Mouse (Mus musculus) liver, adult 2 months (tissue): ENCODE measurements around the gene Spag17. TPM values are rescaled to one million over a fixed set of nuclear protein-coding genes. Genes with fewer than 3 reads are reported as not detected.
A peak's percentile ranks its signal among the peaks of the same experiment; 100 is the strongest.

Experiments used
- DNase-seq: peaks from one replicate; pipeline ENCODE4 v3.0.0-alpha.2; 2011; ENCODE audit warnings: low read depth, low spot score; ENCODE audit errors: extremely low read depth
- H3K27ac ChIP-seq: fragments of 200-500 bp; replicated peaks from 2 replicates; pipeline ENCODE4 v1.5.1; 2012; ENCODE audit warnings: low read depth, mild to moderate bottlenecking, control low read depth, inconsistent platforms, low read length; ENCODE audit not compliant: insufficient read depth
- H3K27me3 ChIP-seq: fragments of 200-500 bp; 2 replicates; pipeline ENCODE4 v1.6.1; 2012; ENCODE audit warnings: mild to moderate bottlenecking, moderate library complexity, low read length, inconsistent platforms; ENCODE audit not compliant: control insufficient read depth, insufficient read depth
- H3K36me3 ChIP-seq: fragments of 200-500 bp; 2 replicates; pipeline ENCODE4 v1.6.1; 2012; ENCODE audit warnings: low read length, inconsistent platforms; ENCODE audit not compliant: control insufficient read depth, insufficient read depth
- H3K4me1 ChIP-seq: fragments of 200-500 bp; 2 replicates; pipeline ENCODE4 v1.6.1; 2011; ENCODE audit warnings: low read length; ENCODE audit not compliant: control insufficient read depth, insufficient read depth
- H3K4me3 ChIP-seq: fragments of 200-500 bp; 2 replicates; pipeline ENCODE4 v1.5.1; 2011; ENCODE audit warnings: low read depth, mild to moderate bottlenecking, control low read depth, low read length, moderate library complexity; ENCODE audit not compliant: insufficient read depth
- H3K79me2 ChIP-seq: fragments of 200-500 bp; 2 replicates; pipeline ENCODE4 v1.6.1; 2012; ENCODE audit warnings: inconsistent platforms, mild to moderate bottlenecking, low read length, moderate library complexity; ENCODE audit not compliant: control insufficient read depth, insufficient read depth
- H3K9ac ChIP-seq: fragments of 200-500 bp; 2 replicates; pipeline ENCODE4 v1.6.1; 2012; ENCODE audit warnings: low read depth, mild to moderate bottlenecking, control low read depth, inconsistent platforms, low read length
- CTCF ChIP-seq: fragments of 200-500 bp; IDR thresholded peaks from 2 replicates; pipeline ENCODE4 v1.5.1; 2011; ENCODE audit warnings: low read depth, low read length, control low read depth
- POLR2A ChIP-seq: fragments of 200-500 bp; IDR thresholded peaks from 2 replicates; pipeline ENCODE4 v1.6.1; 2011; ENCODE audit warnings: low read length, control low read depth; ENCODE audit not compliant: insufficient read depth; ENCODE audit errors: extremely low read depth
- WGBS: fragments of 180-500 bp; shearing (Covaris S2); methylation state at CpG from one replicate; pipeline ENCODE4 v1.1.7; 2018; 5-methylcytosine and 5-hydroxymethylcytosine counted together
- polyA plus RNA-seq: library from polyadenylated mRNA; depleted of rRNA; stranded (reverse); fragments of >200 nt; gene quantifications from 2 replicates; pipeline ENCODE4 v1.2.3, GENCODE M21; 2012; rRNA removed
- total RNA-seq: library from RNA; depleted of rRNA; stranded (reverse); fragments of >200 nt; gene quantifications from 2 replicates; pipeline ENCODE4 v1.2.3, GENCODE M21; 2014; rRNA removed

Spag17 gene
- total RNA-seq = under 0.01 and 0.27 TPM in 2 replicates
- polyA plus RNA-seq = 0.02 and 0.05 TPM in 2 replicates

DNA sequence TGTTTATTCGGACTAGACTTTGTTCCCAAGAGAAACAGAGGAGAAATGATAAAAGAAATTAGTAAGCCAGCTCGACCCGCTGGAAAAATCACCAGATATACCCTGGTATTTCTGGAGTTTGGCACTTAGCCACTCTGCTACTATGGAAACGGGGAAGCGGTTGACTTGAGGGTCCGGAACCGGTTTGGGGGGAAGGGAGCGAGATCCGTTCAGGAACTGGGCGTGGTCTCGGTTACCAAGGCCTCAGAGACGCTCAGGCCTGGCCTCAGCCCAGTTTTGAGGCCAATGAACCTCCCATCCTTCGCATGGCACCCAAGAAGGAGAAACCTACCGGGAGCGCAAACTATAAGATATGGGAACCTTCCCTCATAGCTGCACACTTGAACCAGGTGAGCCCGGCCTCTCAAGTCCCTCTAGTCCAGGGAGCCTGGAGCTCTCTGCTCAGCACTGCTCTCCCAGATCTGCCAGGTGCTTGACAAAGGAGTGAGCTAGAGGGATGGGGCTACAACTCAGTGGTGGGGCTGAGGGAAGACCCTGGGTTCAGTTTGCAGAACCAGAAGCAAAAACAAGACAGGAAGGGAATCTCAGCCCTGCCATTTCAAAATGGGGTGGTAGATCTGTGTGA is at the start of gene Spag17:
TSS of gene Spag17 (plus strand) at position 220 of the 625 bp plus-strand sequence.
- Histone ChIP-seq H3K4me3 (0 out of 2 replicates have a peak within 1 kb of the TSS, but pooled peaks have one; percentile 11), H3K27ac (0 out of 2 replicates have a peak within 1 kb of the TSS, but pooled peaks have one; percentile 44), H3K4me1 (no peaks in the 10 kb centered on the region), H3K9ac (no peak within 1 kb of the TSS), H3K27me3 (no peaks in the 10 kb centered on the region), H3K36me3 (no peaks in the 10 kb centered on the region), H3K79me2 (no peaks in the 10 kb centered on the region)
- TF ChIP-seq CTCF = no peak
- no peak for TF ChIP-seq POLR2A
- WGBS = 30% methylated on average over 16 of the region's 16 CpGs
- peak; percentile 8 for DNase-seq

GRCm38 (mm10) chr3:99842333-99842732 is 42.9 kb upstream of the Spag17 start:
- Histone ChIP-seq H3K4me1 (no peaks in the 10 kb centered on the region), H3K27ac (no peak overlapping the region), H3K9ac (no peak overlapping the region), H3K4me3 (no peak overlapping the region), H3K79me2 (no peaks in the 10 kb centered on the region), H3K36me3 (no peaks in the 10 kb centered on the region), H3K27me3 (no peaks in the 10 kb centered on the region)
- TF ChIP-seq CTCF = no peak
- whole genome bisulfite sequencing = 57% methylated on average over 2 of the region's 2 CpGs
- DNase-seq = no peak

- TF ChIP-seq CTCF (no peak), POLR2A (no peak)
- Histone ChIP-seq H3K27me3 (no peaks in the 10 kb centered on the region), H3K4me1 (no peaks in the 10 kb centered on the region), H3K4me3 (no peak overlapping the region), H3K9ac (no peak overlapping the region), H3K36me3 (no peaks in the 10 kb centered on the region), H3K27ac (no peak overlapping the region), H3K79me2 (no peaks in the 10 kb centered on the region)
- 74% methylated on average over 3 of the region's 3 CpGs for WGBS
- DNase-seq = no peak
These were observed 42.4 kb upstream of the Spag17 start for GRCm38 (mm10) chr3:99842808-99843207.

DNA sequence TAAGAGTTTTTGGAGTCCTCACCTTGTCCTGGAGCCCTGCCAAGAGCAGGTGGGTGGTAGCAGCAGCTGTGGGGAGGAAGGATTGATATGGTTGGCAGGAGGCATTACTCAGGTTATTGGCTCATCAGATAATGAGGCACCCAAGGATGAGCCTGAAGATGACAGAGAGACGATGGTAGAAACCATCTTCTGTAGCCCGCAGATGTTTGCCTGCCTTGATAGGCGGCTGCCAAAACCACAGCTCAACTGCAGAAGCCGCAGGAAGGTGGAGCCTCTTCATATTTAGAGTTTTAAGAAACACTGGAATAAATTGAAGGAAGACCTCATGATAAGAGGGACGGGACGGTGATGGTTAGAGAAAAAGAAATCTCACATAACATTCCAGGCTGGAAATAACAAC is 42.0 kb upstream of the Spag17 start:
- Histone ChIP-seq H3K36me3 (no peaks in the 10 kb centered on the region), H3K27me3 (no peaks in the 10 kb centered on the region), H3K4me1 (no peaks in the 10 kb centered on the region), H3K4me3 (no peak overlapping the region), H3K9ac (no peak overlapping the region), H3K27ac (no peak overlapping the region), H3K79me2 (no peaks in the 10 kb centered on the region)
- no peak for DNase-seq
- TF ChIP-seq CTCF (no peak), POLR2A (no peak)
- 78% methylated on average over 6 of the region's 6 CpGs for WGBS

DNA sequence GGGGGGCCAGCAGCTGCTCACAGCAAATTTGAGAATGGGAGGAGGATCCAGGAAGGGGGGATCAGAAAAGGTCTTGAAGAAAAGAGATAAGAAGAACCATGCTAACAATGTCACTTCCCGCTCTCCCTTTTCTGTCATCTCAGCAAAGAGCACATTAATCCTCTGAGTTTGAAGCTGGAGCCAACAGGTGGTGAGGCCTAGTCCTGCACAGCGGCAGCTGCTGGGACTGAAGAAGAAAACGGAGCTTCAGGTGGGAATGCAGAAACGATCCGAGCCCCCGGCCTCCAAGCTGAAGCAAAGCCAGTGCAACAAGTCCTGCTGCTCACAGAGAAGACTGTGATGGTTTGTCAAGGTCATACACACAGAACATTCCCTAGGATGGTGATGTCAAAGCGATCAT is 34.3 kb upstream of the Spag17 start:
- Histone ChIP-seq H3K9ac (no peak overlapping the region), H3K27me3 (no peaks in the 10 kb centered on the region; the same call in 1 of the 2 replicates), H3K4me1 (no peaks in the 10 kb centered on the region), H3K79me2 (no peaks in the 10 kb centered on the region), H3K27ac (no peak overlapping the region), H3K36me3 (no peaks in the 10 kb centered on the region), H3K4me3 (no peak overlapping the region)
- no peak for DNase-seq
- 68% methylated on average over 7 of the region's 7 CpGs for WGBS
- TF ChIP-seq CTCF = no peak
- TF ChIP-seq POLR2A = no peak

- Histone ChIP-seq H3K36me3 (no peaks in the 10 kb centered on the region), H3K27me3 (no peaks in the 10 kb centered on the region; the same call in 1 of the 2 replicates), H3K4me1 (no peaks in the 10 kb centered on the region), H3K27ac (no peak overlapping the region), H3K79me2 (no peaks in the 10 kb centered on the region), H3K4me3 (no peak overlapping the region), H3K9ac (no peak overlapping the region)
- 70% methylated on average over 3 of the region's 3 CpGs for WGBS
- DNase-seq = no peak
- TF ChIP-seq POLR2A (no peak), CTCF (no peak)
These were observed 30.6 kb upstream of the Spag17 start for GRCm38 (mm10) chr3:99854595-99854994.
